Mouse (Mus musculus): Measurements from ENCODE around the gene Dlec1. TPM values are rescaled to one million over a fixed set of nuclear protein-coding genes. Genes with fewer than 3 reads are reported as not detected.
A peak's percentile ranks its signal among the peaks of the same experiment; 100 is the strongest.

Gene Dlec1
- total RNA-seq (2021): under 1 TPM; 0.05 to 0.18 TPM

DNA sequence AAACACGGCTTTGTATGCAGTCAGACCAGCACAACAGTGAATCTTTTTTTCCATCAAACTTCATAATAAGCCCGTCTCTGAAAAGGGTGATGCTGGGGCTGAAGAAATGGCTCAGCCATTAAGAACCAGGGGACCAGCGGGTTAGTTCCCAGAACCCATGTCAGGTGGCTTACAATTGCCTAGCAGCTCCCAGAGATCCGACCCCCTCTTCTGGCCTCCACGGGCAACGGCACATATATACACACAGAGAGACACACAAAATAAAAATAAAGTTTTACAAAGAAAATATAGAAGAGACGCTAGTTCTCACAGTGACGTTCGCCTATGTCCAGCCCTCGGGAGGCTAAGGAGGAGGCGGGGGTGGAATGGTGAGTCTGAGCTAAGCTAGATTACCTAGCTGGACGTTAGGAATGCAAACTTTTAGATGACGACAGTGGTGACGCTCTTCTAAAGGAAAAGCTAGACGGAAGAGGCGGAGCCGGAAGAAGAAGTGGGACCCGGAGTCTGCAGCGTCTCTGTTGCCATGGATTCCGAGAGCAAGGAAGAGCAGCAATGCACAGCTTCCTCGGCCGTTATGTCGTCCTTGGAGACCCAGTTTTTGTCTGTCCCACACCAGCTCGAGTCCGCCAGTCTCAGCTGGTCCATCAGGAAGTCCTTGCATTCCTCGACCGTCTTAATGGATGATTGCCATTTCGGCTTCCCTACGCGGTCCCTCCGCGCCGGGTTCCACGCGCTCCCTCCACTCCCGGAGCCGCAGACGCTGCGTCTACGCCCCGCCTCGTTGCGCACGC lies at the start of gene Dlec1:
Gene Dlec1 (plus strand): TSS at position 487 of the 791 bp plus-strand sequence.
- DNase-seq: peak; percentile 70

DNA sequence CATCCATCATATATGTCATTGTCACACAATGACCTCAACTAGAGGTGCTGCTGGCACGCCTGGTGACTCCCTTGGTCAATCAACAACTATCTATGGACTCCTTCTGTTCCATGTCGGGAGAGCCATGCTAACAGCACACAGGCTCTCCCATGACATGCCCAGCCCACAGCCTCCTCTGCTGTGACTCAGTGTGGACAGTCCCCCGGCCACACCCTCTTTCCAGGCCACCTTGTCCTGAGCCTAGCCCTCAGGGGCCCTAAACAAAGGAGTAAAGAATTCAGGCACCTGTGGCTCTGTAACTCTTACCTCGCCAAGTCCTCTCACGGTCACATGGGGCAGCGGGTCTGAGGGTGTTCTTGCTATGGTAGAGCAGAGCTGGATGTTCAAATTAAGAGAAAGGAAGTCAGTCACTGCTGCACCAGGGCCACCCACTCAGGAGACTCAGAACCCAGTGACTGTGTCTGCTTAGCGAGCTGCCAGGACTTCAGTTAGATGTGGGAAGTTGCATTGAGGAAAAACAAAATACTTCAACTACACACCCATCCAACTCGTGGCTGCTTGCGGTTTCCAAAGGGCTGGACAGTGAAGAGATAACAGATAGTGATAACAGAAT lies 48.2 kb upstream of the Dlec1 start:
- no peak for DNase-seq

DNA sequence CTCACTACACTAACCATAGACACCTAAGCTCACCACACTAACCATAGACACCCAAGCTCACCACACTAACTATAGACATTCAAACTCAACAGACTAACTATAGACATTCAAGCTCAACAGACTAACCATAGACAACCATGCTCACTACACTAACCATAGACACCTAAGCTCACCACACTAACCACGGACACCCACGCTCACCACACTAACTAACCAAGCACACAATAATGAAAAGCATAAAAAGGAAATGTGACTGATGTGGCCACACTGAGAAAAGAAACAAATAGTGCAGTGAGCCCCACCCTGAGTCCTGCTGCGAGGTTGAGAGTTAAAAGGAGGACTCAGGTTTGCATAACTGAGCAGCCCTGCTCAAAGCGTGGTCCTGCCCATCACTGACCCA lies 46.9 kb upstream of the Dlec1 start:
- DNase-seq: no peak

DNA sequence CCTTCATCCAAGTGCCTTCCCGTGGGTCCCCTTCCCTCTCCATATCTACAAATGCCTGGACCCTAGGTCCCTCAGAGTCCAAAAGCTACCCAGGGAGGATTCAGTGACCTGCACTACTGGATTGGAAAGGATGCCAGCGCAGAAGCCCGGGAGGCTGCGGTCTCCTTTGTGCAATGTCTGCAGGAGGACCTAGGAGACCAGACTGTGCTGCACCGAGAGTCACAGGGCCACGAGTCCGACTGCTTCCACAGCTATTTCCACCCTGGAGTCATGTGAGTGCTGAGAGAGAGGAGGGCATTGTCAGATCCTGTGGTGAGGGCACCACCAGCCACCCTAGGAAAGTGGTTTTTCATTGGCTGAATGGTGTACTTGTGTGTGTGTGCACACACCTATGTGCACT lies 44.0 kb upstream of the Dlec1 start:
- no peak for DNase-seq

DNA sequence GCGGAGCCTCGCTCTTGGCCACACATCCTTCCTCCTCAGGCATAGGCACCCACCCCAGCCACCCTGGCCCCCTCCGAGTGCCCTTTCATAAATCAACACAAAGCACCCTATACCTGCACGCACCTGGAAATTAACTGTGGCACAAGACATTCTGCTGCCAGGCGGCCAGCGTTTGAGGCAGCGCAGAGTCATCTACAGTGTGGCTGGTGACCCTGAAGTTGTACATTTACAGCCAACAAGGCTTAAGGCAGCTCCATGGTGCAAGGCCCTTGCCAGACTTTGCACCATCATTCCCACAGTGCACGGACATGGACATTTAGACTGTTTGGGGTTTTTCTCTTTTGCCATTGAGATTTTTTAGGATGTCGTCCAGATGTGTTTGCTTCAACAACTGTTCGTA lies 41.6 kb upstream of the Dlec1 start:
- DNase-seq: no peak

DNA sequence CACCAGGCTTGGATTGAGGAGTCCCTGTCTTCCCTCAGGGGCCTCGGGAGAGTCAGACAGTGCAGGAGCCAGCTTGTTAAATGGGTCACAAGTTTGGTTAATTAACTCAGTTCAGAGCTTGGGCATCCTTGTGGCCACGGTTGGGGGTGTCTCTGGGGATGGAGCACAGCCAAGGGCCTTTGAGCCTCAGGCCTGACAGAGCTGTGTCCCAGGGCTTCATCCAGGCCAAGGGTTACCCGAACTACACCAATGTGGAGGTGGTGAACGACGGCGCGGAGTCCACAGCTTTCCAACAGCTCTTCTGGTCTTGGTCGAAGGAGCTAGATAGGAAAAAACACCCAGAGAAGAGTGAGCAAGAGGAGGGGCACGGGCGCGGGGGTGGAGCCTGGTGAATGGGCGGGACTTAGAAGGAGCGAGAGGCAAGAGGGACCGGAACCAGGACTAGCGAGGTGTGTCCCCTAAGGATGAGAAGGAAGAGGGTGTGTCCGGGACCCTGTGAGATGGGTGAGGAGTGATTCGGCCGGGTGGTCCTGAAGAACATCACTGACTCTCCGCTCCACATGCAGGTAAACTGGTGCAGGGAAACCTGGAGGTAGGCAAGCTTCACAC lies 39.1 kb upstream of the Dlec1 start:
- DNase-seq: no peak

DNA sequence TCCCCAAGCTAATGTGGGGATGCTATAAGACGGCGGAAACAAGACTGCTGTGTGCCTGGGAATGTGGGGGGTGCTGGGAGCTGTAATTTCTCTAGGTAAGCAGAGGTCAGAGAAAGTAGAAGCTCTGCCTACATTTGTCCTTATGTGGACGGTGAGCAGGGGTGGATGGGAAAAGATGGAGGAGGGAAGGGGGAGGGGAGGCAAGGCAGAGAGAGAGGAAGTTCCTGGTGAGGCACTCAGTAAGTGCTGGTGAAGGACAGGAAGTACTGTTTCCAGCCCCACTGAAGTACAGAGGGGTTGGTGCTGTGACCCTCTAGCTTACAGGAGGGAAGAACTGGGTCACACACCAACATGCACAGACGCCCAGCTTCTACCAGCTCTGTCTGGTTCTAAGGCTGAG lies 38.0 kb upstream of the Dlec1 start:
- no peak for DNase-seq

DNA sequence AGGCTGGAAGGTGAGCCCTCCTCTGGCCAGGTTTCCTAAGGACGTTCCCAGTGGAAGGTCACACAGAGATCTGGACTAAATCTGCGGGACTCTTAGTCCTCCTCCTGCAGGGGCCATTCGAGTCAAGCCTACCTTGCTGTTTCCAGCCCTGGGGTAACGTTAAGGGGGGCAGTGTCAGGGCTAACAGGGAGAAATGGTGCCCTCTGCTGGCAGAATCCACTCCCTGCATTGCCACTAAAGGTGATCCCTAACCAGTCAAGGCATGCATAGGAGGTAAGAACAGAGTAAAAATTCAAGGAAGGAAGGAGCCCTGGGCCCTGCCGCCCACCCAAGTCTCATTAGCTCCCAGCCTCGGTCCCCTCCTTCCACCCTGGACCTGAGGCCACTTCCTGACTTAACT lies 34.7 kb upstream of the Dlec1 start:
- peak; percentile 89 for DNase-seq

DNA sequence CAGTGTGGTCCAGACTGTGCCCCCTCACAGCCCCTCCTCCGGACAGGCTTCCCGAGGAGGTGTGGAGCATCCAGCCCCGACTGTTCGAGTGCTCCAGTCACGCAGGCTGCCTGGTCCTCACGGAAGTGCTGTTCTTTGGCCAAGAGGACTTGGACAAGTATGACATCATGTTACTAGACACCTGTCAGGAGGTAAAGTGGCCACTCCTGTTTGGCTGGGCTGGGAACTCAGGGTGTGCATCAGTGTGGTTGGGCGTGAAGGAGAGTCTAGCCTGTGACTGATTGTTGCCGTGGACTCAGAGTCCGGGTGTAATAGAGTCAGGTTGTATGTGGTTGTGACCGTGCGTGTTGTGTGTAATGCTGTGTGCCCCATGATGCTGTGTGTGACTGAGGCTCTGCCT lies 34.0 kb upstream of the Dlec1 start:
- DNase-seq: no peak

DNA sequence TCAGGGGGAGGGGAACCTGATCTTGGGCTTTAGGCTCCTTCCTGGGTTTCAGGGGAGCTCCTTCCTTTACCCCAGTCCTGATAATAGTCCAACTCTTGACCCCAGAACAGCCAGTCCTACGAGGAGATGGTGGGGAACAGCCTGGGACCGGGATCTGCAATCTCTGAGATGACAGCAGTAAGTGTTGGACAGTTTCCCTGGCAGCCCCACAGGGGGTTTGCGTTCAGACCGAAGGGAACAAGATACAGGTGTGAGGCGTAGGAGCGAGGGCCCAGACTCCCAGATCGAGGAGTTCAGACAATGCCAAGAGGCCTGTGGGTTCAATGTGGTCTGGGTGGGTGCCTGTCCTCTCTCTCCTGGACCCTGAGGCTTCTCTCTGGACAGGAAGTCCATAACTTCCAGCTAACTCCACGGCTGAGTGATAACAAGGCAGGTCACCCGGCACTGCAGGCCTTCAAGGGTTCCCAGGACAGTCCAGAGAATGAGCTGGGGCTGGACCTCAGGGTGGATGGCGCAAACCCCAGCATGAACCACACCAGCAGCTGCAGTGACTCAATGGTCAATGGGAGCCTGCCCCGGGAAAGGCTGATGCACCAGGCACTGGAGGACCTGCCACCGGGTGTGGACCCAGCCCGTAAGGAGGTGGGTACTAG lies 32.0 kb upstream of the Dlec1 start:
- DNase-seq: no peak

DNA sequence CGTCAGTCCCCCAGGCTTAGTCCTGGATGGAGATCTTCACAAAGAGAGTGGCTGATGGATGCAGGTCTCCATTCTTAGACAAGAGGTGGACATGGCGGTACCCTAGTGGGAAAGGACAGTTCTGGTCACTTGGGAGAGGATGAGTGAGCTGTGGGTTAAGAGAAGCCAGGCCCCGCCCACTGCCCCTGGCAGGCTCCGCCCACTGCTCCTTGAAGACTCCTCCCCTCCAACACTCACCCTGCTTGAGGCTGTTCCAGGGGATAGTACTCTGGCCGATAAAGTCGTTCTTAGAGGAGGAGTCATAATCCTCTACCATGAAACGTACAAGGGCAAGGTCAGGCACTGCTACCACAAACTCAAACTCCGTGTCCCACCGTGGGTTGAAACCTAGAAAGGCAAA lies 30.5 kb upstream of the Dlec1 start:
- peak; percentile 9 for DNase-seq

DNA sequence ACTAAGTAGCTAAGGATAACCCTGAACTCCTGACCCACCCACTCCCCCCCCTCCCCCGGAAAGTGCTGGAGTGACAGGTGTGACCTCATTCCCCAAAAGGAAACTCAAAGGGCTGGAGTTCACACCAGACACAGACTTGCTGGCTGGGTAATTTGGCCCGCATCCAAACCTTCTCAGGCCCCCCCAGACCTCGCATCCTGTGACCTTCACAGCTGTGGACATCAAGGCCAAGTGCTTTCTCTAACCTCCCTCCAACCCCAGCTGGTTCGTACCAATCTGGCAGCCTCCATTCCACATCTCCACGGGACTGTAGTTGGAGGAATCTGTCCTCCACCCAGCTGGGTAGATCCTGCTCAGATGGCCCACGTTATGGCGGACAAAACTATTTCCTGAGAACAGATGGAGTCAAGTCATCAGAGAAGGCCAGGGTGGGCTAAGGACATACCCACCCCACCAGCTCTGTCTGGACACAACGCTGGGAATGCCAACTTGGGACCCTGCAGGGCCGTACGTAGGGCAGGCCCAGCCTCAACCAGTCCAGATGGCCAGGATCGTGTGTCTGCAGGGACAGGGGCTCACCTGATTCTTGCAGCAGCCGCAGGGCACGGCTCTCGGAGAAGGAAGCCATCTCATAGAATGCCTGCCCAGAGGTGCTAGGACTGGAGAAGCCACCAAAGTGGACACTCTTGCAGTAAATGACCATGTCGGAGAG lies 28.9 kb upstream of the Dlec1 start:
- DNase-seq: peak; percentile 58

DNA sequence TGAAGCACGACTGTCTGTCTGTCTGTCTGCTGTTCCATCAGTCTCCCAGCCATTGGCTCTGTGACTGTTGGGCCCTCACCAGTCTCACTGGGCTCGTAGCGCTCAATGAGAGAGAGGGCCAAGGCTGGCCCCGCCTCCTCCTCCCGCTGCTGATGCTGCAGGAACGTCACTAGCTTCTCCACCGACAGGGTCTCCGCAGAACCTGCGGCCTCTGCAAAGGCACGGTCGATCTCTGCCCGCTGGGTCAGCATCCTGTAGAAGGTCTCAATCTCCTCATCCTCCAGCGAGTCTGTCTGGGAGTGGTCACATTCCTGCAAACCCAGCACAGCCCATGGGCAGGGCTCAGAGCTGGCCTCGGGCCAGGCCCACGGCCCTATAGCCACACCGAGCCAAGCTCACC lies 26.6 kb upstream of the Dlec1 start:
- DNase-seq: no peak

DNA sequence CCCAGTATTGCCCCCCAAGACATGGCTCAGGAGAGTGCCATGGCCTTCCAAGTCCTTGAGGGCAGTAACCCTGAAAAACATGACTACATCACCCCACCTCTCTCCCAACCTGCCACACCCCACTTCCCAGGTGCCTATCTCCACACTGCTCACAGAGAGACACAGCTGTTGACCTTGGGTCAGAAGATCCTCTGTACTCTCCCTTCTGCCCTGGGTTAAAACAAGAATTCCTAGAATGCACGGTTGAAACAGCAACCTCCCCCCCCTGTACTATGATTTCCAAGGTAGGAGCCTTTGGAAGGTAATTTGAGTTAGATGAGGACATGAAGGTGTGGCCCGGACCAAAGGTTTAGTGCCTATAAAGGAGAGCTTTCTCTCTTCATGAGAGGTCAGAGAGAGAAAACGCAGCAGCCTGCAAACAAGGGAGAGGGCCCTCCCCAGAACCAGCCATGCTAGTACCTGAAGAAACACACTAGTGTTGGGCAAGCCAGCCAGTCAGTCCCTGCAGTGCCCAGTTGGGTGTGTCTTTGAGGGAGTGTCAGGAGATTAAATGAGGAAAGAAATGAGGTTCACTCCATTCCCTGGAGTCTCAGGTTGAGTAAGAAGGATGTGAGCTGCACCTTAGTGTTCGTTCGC lies 22.1 kb upstream of the Dlec1 start:
- no peak for DNase-seq

DNA sequence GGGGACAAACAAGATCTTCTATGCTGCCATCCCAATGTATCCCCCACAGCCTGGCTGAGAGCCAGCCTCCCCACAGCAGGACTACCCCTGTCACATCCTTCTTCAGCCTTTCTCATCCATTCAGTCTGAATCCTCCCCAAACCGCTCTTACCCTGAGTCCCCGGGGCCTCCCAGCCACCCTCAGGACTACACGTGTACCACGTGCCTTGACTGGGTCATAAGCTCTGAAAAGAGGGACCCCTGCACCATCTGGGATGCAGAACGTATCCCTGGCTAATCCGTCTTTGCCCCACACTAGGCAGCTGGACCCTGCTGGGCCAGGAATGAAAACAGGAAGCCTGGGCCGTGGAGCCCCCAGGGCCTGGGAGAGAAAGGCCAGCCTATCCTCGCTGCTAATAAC lies 20.2 kb upstream of the Dlec1 start:
- no peak for DNase-seq

DNA sequence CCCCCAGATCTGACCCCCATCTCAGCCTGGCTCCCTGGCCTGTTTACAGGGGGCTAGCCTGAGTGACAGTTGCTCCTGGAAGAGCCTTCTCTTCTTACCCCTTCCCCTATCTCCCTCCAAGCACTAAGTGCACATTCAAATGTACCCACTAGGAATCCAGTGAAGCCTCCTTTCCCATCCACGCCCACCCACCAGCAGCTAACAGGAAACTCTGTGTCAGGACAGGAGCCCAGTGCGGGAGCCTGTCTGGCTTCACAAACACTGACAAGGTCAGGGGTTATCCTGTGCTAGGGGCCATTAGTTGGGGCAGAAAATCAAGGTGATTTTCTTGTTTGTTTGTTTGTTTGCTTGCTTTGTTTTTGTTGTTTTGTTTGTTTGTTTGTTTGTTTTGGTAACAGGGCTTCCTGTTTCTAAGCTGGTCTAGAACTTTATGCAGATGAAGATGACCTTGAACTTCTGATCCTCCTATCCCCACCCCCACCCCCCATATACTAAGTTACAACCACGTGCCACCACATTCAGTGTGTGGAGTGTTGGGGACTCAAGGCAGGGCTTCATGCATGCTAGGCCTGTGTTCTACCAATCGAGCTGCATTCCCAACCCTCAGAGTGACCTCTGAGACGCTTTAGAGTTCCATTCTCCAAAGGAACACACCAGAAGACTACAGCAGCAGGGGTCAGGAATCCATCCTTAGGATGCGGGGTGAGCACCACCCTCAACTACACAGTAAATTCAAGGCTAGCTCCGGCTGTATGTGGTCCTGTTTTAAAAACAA lies 19.4 kb upstream of the Dlec1 start:
- no peak for DNase-seq

DNA sequence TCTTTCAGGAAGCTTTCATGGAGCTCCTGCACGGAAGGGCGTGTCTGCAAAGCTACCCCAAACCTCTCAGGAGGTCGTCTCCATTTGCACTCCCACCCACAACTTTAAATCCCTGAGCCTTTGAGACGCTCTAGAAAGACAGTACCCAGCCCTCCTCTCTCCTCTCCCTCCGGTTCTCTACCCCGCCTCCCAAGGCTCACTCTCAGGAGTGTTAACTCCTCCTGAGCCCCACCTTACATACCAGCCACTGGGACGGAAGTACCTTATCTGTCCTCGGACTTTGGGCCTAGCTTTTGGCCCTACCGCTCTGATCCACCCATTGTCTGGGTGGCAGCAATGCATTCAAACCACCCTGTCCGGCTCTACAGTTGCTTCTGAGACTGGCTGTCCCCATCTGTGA lies 18.3 kb upstream of the Dlec1 start:
- DNase-seq: no peak

DNA sequence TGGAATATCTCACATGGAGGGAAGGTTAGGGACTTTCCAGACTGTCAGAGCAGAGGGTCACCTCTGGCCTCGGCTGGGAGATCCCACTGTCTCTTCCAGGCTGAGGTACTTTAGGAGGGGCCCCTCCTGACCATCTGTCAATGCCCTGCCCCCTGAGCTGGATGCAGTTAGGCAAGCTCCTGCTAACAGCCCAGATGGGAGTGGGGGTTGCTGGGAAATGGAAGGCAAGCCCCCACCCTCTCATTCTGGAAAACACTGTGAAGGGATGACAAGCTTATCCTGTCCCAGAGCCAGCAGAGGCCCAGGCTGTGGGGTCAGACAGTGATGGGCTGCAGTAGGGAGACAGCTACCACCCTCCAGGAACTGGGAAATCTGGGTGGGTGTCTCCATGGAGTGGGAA lies 15.8 kb upstream of the Dlec1 start:
- DNase-seq: no peak

DNA sequence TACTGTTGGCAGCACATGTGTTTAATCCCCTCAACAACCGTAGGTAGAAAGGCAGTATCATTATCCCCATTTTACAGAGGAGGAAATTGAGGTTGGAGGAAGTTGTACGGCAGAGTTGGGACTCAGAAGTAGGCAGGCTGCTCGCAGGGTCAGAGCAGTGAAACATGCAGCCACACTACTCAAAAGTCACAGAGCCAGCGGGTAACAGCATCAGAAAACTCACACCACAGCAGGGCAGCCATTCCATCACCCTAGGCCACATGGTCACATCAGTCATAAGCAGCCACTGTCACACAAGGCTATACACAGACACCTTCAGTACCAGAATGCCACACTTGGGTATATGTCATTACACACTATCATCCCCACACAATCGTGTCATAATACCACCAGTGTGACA lies 15.0 kb upstream of the Dlec1 start:
- DNase-seq: no peak

DNA sequence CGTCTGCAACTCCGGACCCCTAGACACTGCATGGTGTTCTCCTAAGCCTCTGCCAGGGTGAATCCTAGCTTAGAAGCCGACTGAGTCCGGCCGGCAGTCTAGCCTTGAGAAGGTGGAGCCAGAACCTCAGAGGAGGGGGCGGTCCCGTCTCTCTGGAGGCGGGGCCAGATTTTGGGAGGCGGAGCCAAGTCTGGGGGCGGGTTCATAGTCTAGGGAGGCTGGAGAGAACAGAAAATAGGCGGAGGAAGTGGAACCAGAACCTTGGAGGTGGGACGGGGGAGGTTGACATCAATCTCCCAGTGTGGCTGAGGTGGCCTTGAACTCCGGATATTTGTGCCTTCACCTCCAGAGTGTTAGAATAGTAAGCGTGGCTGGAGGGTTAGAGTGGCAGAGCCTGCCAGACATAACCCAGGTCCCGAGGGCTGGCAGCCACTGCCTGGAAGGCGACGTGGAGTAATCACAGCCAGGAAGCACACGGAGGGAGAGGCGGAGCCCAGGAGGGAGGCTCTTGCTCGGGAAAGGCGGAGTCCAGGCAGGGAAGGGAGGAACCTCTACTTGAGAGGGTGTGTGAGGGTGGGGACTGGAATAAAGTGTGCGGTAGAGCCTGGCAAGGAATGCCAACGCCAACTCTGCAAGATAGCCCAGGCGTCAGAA lies 14.0 kb upstream of the Dlec1 start:
- DNase-seq: peak; percentile 93

DNA sequence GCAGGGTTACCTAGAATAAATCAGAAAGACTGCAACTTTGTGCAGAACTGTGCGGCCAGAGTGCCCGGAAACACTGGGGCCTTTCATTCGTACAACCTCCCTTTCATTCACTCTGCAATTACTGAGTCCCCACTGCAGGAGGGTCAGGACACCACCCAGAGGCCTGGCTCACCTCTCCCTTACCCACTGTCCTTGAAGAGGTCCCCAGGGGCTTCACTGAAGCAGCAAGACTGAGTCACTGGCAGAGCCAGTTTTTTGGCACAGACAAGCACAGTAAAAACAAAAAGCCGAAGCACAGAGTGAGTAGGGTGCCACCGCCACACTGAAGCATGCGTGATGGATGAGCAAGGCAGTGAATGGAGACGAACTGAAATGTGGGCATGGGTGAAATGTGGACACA lies 12.8 kb upstream of the Dlec1 start:
- DNase-seq: no peak

Measured in heart, postnatal 4 days (tissue).